Mouse (Mus musculus) liver, postnatal 0 days (tissue): ENCODE results near the gene Arhgdia. TPM values are rescaled to one million over a fixed set of nuclear protein-coding genes. Genes with fewer than 3 reads are reported as not detected.

Experiments
- ATAC-seq: fragments of 200-750 bp; cut with Nextera tagmentation; 2 replicates; pipeline ENCODE4 v1.8.0; 2017; ENCODE audit warnings: mild to moderate bottlenecking, moderate library complexity
- DNase-seq: peaks from one replicate; pipeline ENCODE4 v3.0.0-alpha.2; 2016
- H3K27ac ChIP-seq: fragments of 300-500 bp; sonication (generic); 2 replicates; pipeline ENCODE4 v1.5.1; 2014; ENCODE audit warnings: antibody characterized with exemption, moderate library complexity, mild to moderate bottlenecking, low read depth
- H3K27me3 ChIP-seq: fragments of 300-500 bp; sonication (generic); 2 replicates; pipeline ENCODE4 v1.6.1; 2014; ENCODE audit warnings: low read length, control low read depth, mixed read lengths; ENCODE audit not compliant: insufficient read depth
- H3K36me3 ChIP-seq: fragments of 300-500 bp; sonication (generic); replicated peaks from 2 replicates; pipeline ENCODE4 v1.6.1; 2014; ENCODE audit warnings: mild to moderate bottlenecking, control low read depth, low read length, moderate library complexity, mixed read lengths; ENCODE audit not compliant: insufficient read depth
- H3K4me1 ChIP-seq: fragments of 300-500 bp; sonication (generic); 2 replicates; pipeline ENCODE4 v1.6.1; 2014; ENCODE audit warnings: antibody characterized with exemption, mild to moderate bottlenecking, control low read depth; ENCODE audit not compliant: insufficient read depth
- H3K4me2 ChIP-seq: fragments of 300-500 bp; sonication (generic); 2 replicates; pipeline ENCODE4 v1.6.1; 2014; ENCODE audit warnings: low read depth, mild to moderate bottlenecking, low read length, moderate library complexity, mixed read lengths
- H3K4me3 ChIP-seq: fragments of 300-500 bp; sonication (generic); 2 replicates; pipeline ENCODE4 v1.5.1; 2014; ENCODE audit warnings: low read depth, low read length
- H3K9ac ChIP-seq: fragments of 300-500 bp; sonication (generic); replicated peaks from 2 replicates; pipeline ENCODE4 v1.6.1; 2014; ENCODE audit warnings: mild to moderate bottlenecking, moderate library complexity
- H3K9me3 ChIP-seq: fragments of 300-500 bp; sonication (generic); 2 replicates; pipeline ENCODE4 v1.6.1; 2016; ENCODE audit warnings: mild to moderate bottlenecking, control low read depth, low read length, mixed read lengths
- CTCF ChIP-seq: sonication (generic); IDR thresholded peaks from 2 replicates; pipeline ENCODE4 v1.5.1; 2016; ENCODE audit warnings: antibody characterized with exemption, low read depth
- EP300 ChIP-seq: IDR thresholded peaks from 2 replicates; pipeline ENCODE4 v1.6.1; 2016; ENCODE audit warnings: antibody characterized with exemption, low read depth, mild to moderate bottlenecking
- WGBS: fragments of 180-500 bp; shearing (Covaris S2); extraction: QIAGEN DNeasy Blood & Tissue Kit; methylation state at CpG from one replicate; pipeline ENCODE4 v1.1.7; 2014; ENCODE audit not compliant: insufficient replicate concordance; 5-methylcytosine and 5-hydroxymethylcytosine counted together
- polyA plus RNA-seq: library from polyadenylated mRNA; unstranded; fragments of >200 nt; fragmentation: Nextera tagmentation; extraction: Ambion mirVana; gene quantifications from 2 replicates; pipeline ENCODE4 v1.2.1, GENCODE M21; 2015

Arhgdia gene
- polyA plus RNA-seq, 1 experiment from 2014 or later: 156 TPM

GRCm38 (mm10) chr11:120552736-120553135, 28.7 kb downstream of the Arhgdia start:
- ATAC-seq (no peak), DNase-seq (no peak)
- TF ChIP-seq CTCF (no peak), EP300 (no peak)
- no peak overlapping the region for H3K9ac ChIP-seq
- WGBS: 62% methylated on average over 5 of the region's 5 CpGs
- peaks cover 29% of the 10 kb centered on the region for H3K4me1 ChIP-seq
- H3K36me3 ChIP-seq: no peaks in the 10 kb centered on the region
- H3K27me3 ChIP-seq: no peaks in the 10 kb centered on the region
- H3K4me3 ChIP-seq: no peak overlapping the region
- H3K4me2 ChIP-seq: no peak overlapping the region
- H3K9me3 ChIP-seq: no peaks in the 10 kb centered on the region
- H3K27ac ChIP-seq: no peak overlapping the region

- Histone ChIP-seq H3K27ac (peak within 1 kb of the TSS; percentile 98; the same call in 1 of the 2 replicates), H3K4me3 (peak within 1 kb of the TSS; percentile 88)
These were observed 30.5 kb downstream of the Arhgdia start, which contains the start of gene Ppp1r27 for GRCm38 (mm10) chr11:120550810-120551440. Ppp1r27 (minus strand) TSS chr11:120551132.

DNA sequence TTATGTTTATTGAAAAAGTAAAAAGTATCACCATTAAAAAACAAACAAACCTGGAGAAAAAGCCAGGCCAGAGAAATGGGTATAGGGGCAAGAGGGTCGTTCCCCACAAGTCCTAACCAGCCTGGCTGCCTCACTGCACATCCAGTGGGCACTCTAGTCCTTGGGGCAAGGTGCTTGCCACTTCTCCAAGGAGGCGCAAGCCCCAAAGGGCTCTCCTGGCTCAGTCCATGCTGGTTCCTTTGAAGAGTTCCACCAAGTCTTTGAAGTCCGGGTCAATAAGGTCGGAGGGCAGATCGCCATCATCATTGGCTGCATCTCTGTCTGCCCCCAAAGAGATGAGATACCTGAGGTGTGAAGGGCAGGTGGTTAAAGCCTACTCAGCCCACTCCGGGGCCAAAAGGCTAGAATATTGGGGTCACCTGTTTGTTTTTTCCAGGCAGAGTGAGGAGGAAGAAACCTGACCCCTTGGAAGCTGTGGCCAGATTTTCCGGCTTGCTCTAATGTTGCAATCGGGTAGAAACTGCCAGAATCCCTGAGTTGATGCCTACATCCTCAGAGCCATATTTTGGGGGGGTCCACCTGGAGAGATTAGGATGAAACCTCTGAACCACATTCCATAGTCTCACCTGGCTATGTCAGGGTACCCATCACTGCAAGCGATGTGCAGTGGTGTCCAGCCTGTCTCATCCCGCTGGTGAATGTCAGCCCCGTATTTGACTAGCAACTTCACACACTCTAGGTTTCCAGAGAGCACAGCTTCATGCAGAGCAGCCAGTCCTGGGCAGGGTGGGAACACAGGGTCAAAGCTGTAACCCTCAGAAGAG, 31.2 kb downstream of the Arhgdia start:
- H3K4me3 ChIP-seq: peak overlapping the region; percentile 88
- H3K36me3 ChIP-seq: no peaks in the 10 kb centered on the region
- peak overlapping the region; percentile 93 for H3K9ac ChIP-seq
- DNase-seq (no peak), ATAC-seq (no peak)
- 61% methylated on average over 11 of the region's 11 CpGs for WGBS
- peak overlapping the region; percentile 98 for H3K27ac ChIP-seq
- H3K9me3 ChIP-seq: no peaks in the 10 kb centered on the region
- peaks cover 41% of the 10 kb centered on the region for H3K4me1 ChIP-seq
- TF ChIP-seq CTCF: no peak
- TF ChIP-seq EP300: no peak
- no peaks in the 10 kb centered on the region for H3K27me3 ChIP-seq
- peak overlapping the region; percentile 97 for H3K4me2 ChIP-seq

More at GRCm38 (mm10) chr11:120550810-120551440, 30.5 kb downstream of the Arhgdia start, which contains the start of gene Ppp1r27:
- H3K9ac ChIP-seq: peak within 1 kb of the TSS; percentile 93
- ATAC-seq (no peak), DNase-seq (no peak)
- H3K4me1 ChIP-seq: peaks cover 38% of the 10 kb centered on the region
- H3K36me3 ChIP-seq: no peaks in the 10 kb centered on the region
- H3K9me3 ChIP-seq: no peaks in the 10 kb centered on the region
- no peak for TF ChIP-seq EP300
- TF ChIP-seq CTCF: no peak
- no peaks in the 10 kb centered on the region for H3K27me3 ChIP-seq
- peak within 1 kb of the TSS; percentile 97 for H3K4me2 ChIP-seq
- WGBS: 93% methylated on average over 28 of the region's 28 CpGs

DNA sequence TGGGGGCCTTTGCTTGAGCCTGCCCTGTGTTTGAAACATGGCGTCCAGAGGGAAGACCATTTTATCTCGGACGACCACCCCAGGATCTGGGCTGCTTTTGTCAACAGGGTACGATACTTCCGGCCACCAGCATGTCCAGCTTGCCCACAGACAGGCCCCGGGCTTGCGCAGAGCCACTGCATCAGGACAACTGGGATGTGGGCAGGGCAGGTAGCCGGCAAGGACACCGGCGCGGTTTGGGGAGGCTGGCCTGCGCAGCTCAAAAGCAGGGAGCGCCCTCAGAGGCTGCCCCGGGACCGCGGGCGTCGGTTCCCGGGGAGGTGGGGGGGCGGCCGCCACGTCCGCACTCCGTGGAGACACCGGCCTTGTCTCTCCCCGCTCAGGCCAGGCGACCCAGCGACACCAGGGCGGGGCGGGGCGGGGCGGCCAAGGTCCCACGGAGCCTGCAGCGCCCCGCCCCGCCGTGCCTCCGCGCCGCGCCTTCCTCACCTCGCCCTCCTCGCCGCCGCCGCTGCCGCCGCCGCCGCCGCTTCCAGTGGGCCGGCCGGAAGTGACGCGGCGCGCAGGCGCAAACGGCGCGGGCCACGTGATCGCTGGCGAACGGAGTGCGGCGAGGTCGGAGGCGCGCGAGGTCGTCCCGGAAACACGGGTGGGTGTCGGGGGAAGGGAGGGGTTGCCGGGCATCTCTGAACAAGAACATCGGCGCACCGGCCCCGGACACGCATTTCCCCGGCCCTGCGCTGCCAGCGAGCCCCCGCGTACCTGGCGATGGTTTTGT, 32.1 kb downstream of the Arhgdia start, which contains the start of gene Mcrip1:
Mcrip1 (minus strand) TSS at position 560 of the 778 bp plus-strand sequence.
- peaks cover 4% of the 10 kb centered on the region for H3K36me3 ChIP-seq
- H3K27ac ChIP-seq: peak within 1 kb of the TSS; percentile 98
- peaks cover 35% of the 10 kb centered on the region for H3K4me1 ChIP-seq
- no peaks in the 10 kb centered on the region for H3K27me3 ChIP-seq
- no peaks in the 10 kb centered on the region for H3K9me3 ChIP-seq
- peak; percentile 95 for DNase-seq
- peak within 1 kb of the TSS; percentile 88 for H3K4me3 ChIP-seq
- peak within 1 kb of the TSS; percentile 97 for H3K4me2 ChIP-seq
- WGBS: under 1% methylated on average over 59 of the region's 87 CpGs
- peak; percentile 91 for ATAC-seq
- TF ChIP-seq EP300 (no peak), CTCF (no peak)
- H3K9ac ChIP-seq: peak within 1 kb of the TSS; percentile 93

- peak overlapping the region; percentile 93 for H3K9ac ChIP-seq
- peak overlapping the region; percentile 88 for H3K4me3 ChIP-seq
- H3K4me1 ChIP-seq: peaks cover 35% of the 10 kb centered on the region
- ATAC-seq: no peak
- TF ChIP-seq EP300: no peak
- TF ChIP-seq CTCF: no peak
- H3K27me3 ChIP-seq: no peaks in the 10 kb centered on the region
- peak overlapping the region; percentile 98 for H3K27ac ChIP-seq
- no peak for DNase-seq
- H3K36me3 ChIP-seq: peaks cover 10% of the 10 kb centered on the region
- H3K9me3 ChIP-seq: no peaks in the 10 kb centered on the region
- H3K4me2 ChIP-seq: peak overlapping the region; percentile 97
- 15% methylated on average over 7 of the region's 7 CpGs for WGBS
These were observed 32.6 kb downstream of the Arhgdia start for GRCm38 (mm10) chr11:120548786-120549167.
